Mouse (Mus musculus) lung, postnatal 10 days (tissue): ENCODE measurements at regions not wholly inside any gene's neighbourhood (a gene's known extent, or its start where the extent isn't known, plus 50 kb on each side); places are given as distances from the start of the nearest gene placed in this dataset.
"Not testable (repeated sequence)": the region's sequence is repeated elsewhere in the genome, so short reads cannot be mapped to it uniquely, and the experiment has no call there.

Experiments
- DNase-seq: peaks from one replicate; pipeline ENCODE4 v3.0.0; 2021

- DNase-seq, result no peak
These were observed 247.3 kb downstream of the Fgf9 start for GRCm38 (mm10) chr14:58317640-58318039.

- peak; percentile 9 for DNase-seq
These were observed 246.9 kb downstream of the Fgf9 start for GRCm38 (mm10) chr14:58317231-58317630.

- DNase-seq, result no peak
These were observed 237.3 kb downstream of the Fgf9 start for GRCm38 (mm10) chr14:58307695-58308094.

DNA sequence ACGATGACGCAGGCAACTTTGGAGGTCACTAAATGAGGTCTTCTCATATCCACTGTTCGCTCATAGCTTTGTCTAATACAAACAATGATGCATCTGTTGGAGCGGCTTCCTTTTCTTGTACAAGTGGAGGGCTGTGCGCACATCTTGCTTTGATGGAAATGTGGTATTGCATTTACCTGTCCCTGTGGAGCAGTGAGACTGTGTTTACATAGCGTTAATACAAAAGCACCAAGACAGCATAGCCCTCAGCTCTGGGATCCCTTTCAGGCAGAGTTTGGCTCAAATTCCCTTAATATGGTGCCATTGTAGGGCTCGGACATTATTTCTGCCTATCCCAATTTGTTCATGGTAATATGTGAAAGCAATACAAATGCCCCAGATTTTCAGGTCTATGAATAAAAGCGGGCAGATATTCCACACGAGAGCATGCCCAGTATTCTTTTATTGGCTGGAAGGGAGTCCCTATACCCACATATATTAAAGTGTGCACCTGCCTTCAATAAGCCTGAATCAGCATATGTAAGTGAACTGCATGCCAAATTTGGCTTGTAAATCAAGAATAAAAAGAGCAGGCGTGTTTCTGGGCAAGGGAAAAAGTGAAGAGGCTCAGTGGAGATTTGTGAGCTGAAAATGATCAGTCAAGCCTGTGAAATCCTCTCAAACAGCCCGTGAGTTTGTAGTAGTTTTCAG lies 236.6 kb downstream of the Fgf9 start:
- no peak for DNase-seq

DNA sequence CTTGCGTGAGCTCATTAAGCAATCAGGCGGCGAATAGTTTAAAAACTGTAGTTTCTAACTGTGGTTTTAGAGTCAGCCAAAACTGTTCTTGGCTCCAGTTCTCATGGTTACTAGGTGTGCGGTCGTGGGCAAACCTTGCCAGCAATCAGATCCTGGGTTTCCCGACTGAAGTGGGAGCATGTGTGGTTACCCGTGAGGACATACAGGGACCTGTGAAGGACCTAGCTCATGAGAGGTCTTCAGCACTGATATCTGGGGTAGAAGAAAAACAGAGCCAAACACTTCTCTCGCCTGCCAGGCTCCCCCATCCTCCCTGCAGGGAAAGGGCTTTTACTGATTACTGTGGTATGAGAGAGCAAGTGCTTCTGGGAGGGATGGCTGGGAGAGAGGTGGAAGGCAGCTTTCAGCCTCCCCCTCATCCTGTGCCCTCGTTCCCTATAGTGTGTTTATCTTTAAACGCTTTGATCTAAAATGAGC lies 230.1 kb downstream of the Fgf9 start:
- DNase-seq, result peak; percentile 3

- DNase-seq, result no peak
These were observed 215.7 kb downstream of the Fgf9 start for GRCm38 (mm10) chr14:58286007-58286525.

DNA sequence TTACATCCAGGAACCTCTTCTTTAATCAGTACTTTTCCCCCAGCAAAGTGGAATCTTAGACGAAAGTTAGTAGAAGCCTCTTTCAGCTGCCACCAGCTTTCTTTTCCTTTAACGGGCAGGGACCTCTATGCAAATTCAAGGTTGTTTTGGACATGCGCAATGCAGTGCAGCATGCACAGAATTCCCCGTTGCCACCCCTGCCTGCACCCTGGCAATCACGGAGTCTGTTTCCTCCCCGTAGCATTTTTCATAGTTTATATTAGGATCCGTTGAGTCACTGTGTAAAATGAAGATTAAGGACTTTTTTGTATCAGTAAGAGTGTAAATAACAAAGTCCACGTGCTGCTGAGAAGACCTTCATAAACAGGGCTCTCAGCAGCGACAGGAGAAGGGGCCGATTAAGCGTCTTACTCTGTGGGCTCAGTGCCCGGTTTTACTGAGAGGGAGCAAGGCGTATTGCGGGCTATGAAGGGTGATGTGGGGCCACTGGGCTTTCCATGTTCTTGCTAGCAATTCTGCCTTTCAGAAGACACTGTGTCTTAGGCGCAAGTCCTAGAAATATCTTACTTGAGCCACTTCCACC lies 212.5 kb downstream of the Fgf9 start:
- peak; percentile 32 for DNase-seq

- DNase-seq, result no peak
These were observed 211.9 kb downstream of the Fgf9 start for GRCm38 (mm10) chr14:58282264-58282663.

GRCm38 (mm10) chr14:58274440-58274839 lies 204.1 kb downstream of the Fgf9 start:
- DNase-seq, result not testable (repeated sequence)

DNA sequence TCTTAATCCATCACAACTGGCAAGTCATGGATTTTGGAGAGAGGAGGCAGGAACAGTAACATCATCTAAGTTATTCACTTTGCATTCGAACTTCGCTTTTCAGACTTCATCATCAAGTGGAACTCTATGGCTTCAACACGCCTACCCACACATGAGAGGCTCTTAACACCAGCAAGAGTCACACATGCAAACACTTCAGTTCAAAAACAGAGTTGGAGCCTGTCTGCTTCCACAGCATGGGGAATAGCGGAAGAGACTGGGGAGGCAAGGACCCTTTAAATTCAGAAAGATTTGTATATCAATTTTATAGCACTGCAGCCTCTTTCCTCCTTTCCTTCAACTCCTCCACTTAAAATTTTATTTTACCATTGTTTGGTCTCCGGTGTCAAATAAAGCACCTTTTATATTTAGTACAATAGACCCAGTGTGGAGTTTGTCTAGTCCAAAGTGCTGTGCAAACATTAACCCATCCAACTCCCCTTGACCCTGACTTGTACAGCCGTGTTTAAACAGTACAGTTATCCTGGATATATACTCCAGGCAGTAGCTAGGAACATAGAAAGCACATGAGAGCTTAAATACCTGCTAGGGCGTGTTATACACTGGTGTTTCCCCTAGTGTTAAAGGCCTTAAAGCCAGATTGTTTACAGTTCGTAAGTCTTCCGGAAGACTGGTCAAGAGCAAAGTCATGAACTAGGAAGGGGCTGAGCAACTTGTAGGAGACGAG lies 203.5 kb downstream of the Fgf9 start:
- DNase-seq, result peak; percentile 27

DNA sequence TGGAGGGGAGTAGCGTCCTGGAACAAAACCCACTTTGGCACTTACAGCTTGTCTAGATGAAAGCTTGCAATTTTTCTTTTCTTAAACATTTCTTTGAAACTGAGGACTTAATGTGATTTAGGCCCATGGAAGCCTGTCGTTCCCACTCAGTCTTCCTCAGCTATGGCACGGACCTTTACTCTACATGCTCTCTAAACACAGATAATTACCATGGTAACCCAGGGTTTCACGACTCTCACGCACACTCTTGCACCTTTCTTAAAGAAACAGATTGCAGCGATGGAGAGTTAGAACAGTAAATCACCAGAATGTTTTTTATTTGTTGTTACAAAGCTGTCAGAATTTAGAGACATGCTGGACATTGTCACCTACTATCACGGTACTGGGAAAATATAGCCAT lies 195.0 kb downstream of the Fgf9 start:
- no peak for DNase-seq

GRCm38 (mm10) chr14:58264401-58264800 lies 194.1 kb downstream of the Fgf9 start:
- DNase-seq, result no peak

DNA sequence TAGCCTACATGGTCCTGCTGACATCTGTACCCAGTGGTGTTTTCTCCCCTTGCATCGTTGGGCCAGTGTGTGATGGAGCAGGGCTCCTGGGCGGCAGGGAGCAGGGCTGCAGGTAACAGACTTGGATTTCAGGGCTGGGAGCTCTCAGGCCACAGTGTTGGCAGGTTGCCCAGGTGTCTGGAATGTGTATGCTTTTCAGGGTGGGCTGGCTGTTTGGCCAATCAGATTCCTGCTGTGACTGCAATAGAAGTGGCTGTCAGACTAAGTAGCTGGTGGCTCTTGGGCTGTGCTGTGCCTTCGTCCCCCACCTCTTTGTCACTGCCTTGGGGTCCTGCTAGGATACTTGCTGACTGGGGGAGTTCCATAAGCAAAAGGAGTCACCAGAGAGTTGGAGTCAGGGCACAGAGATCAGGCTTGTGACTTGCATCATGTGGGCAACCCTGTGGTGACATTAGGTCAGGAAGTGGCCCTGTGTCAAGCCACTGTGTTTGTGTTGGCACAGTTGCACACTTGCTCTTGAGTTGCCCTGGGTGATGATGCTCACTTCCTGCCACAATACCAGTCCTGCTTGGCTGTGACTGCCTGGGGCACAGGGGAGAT lies 183.1 kb downstream of the Fgf9 start:
- peak; percentile 78 for DNase-seq

DNA sequence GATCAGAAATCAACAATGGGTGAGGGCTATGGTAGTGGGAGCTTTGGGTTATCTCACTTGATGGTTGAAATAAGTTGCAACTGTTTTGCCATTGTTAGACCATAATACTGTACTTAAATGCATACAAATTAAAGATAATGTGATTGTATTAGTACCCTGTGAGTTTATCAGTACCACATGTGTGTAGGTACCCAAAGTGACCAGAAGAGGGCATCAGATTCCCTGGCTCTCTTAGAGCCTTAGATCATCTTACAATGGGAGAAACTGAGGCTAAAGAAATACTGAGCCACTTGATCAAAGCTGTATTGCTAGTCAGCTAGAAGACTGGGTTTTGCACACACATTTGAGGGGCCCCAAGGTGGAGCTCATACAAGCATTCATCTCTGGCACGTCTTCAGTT lies 155.5 kb downstream of the Fgf9 start:
- no peak for DNase-seq

DNA sequence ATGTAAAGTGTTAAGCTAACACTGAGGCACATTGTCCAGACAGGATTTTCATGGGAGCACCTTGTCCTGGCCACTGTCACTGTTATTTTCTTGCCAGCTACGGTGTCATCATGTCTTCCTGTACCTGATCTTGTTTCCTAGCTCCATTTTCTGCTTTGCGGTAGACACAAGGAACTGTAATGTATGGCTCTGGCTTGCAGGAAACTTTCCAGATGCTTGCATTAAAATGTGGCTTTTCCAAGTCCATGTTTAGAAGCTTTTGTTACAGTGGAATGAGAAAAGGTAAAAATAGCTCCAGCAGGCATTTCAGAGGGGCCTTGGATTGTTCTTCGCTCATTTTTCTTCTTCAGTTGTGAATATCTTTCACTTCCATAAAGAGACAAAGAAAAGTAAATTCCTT lies 154.1 kb downstream of the Fgf9 start:
- DNase-seq, result no peak

DNA sequence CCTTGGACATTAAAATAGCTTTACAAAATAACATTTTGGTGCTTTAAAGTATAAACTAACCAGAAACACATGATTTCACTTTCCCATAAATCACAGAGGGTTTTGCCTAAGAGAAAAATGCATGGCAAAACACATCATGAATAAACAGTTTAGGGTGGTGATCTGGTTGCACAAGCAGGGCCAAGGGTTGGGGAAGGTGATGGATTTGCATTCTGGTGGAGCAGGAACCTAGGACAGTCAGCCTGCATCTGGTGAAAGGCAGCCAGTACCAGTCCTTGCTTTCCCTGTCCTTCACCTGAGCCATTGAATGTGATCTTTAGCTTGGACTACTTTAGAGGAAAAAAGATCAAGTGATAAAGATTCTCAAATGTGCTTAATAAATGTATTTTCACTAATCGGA lies 138.1 kb downstream of the Fgf9 start:
- DNase-seq, result no peak

DNA sequence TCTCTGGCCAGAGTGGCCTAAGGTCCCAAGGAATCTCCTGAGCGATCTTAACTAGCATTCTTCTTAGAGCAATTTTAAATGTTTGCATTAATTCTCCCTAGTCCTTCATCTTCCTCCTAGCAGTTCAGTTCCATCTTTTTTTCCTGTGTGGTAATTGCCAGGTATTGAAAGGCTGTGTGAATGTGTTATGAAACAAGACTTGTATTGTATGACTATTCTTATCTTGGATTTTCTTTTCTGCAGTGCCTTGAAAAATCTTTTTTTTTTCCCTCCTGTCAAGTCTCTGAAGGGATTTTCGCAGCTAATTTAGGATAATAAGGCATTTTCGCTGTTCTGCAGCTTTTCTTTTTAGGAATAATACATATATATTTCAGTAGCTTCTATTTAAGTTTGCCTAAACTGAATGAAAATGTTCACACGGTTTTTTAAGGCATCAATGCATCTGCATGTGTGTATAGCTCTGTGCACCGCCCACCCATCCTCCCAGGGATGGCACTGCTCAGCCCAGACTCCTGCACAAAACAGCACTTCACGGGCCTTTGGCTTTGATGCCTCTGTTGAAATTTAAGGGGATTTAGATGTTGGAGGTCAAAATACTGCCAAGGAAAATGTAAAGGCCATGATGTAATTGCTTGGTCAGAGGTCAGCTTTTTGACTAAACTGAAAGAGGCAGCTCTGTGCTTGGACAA lies 132.4 kb downstream of the Fgf9 start:
- no peak for DNase-seq

DNA sequence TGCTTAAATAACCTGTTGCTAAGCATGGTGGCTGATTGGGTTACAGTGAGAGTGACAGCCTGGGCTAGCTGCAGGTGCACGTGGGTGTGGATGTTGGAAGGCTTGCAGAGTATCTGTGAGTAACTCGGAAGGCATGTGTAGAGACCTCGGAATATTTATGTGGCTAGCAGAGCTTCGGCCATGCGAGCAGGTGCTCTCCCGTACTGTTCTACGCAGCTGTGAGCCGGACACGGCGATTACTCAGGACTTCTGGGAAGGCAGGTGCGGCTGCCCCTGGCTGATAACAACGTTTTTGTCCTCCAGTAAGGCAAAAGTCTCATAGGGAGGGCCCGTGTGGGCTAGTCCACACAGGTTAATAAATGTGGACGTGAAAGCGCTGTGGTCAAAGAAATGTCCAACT lies 119.6 kb downstream of the Fgf9 start:
- no peak for DNase-seq

DNA sequence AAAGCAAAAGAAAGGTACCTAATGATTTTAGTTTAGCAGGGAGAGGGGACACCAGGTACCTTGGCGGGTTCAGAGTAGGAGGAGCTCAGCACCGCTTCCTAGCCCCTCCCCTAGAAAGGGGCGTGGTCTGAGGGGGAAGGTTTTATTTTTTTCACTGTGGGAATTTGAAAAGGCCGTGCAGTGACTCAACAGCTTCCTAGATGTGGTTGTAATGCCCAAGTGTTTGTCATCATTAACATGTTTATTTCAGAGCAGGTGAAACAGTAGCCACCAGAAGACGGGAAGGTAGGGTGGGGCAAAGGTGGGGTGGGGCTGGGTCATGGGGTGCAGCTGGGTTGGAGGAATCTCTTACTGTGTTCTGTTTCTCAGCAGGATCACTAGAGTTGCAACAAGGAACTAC lies 112.5 kb downstream of the Fgf9 start:
- DNase-seq, result no peak

- DNase-seq, result no peak
These were observed 110.4 kb downstream of the Fgf9 start for GRCm38 (mm10) chr14:58180724-58181123.

- DNase-seq, result peak; percentile 18
These were observed 105.5 kb downstream of the Fgf9 start for GRCm38 (mm10) chr14:58175651-58176363.

- DNase-seq, result no peak
These were observed 104.2 kb downstream of the Fgf9 start for GRCm38 (mm10) chr14:58174512-58174911.
